Mouse (Mus musculus): Measurements from ENCODE around the gene Robo3. TPM values are rescaled to one million over a fixed set of nuclear protein-coding genes. Genes with fewer than 3 reads are reported as not detected.

Gene Robo3
- total RNA-seq, 2 experiments from 2014 or later: not detected

DNA sequence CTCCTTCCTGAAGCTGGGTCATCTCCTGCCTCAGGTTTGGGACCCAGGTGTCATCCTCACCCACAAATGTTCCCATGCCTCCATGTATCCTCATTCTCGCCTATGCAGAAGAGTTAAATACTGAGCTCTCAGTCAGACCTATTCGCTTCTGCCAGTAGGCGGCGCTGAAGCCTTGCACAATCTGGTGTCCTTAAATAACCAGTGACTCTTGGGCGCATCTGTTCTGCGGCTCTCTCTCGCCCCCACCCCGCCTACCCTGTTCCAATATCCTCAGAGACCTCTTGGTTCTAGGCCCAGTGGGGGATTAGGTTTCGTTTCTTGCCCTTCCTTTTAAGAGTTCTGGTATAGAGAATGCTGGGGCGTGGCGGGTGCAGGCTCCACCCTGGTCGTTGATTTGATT is 2.5 kb downstream of the Robo3 start:
- peak; percentile 79 to 93 for DNase-seq

DNA sequence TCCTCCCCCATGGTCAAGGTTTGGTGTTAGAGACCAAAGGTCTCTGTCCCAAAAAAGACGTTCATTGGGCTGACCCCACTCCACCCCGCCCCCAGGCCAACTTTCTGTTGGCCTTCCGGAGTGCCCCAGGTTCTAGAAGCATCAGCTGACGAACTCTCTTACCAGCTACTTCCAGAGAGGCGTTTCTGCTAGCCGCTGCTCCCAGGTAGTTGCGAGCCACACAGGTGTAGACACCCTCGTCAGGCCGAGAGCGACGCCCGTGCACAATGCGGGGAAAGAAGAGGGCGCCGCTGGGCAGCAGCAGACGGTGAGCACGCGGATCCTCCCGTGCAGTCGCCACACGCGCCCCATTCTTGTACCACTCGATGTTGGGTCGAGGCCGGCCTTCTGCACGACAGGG is 3.7 kb downstream of the Robo3 start:
- no peak for DNase-seq

DNA sequence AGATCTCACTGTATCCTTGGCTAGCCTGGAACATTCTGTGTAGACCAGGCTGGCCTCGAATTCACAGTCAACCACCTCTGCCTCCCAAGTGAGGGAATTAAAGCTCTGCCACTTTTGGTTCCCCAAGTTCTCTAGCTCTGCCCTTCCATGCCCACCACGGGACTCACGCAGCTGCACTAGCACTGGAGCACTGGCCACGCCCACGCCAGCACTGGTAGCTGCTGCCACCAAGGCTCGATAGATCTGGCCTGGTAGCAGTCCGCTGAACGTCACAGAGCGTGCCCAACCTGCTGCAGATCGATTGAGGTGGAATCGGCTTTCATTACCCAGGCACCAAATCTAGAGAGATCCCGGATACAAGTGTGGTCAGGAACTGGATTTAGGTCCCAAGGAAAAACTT is 11.8 kb downstream of the Robo3 start:
- peak in 1 of 2 experiments; percentile 27 for DNase-seq

DNA sequence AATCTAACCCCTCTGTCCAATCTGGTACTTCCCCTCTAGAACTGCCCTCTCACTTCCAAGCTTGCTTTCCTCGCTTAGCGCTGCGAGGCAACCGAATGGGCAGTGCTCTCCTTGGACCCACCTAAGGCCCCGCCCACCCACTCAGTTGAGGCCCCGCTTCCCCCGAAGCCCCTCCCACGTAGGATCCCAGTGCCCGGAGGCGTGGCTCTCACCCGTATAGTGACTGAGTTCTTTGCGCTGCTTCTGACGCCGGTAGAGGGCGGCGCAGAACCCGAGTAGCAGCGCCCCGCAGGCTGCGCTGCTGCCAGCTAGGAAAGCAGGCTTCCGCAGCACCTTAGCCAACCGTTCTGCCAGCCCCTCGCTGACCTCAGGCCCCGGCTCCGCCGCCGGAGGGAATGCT is 12.4 kb downstream of the Robo3 start:
- DNase-seq: peak; percentile 85 to 92

DNA sequence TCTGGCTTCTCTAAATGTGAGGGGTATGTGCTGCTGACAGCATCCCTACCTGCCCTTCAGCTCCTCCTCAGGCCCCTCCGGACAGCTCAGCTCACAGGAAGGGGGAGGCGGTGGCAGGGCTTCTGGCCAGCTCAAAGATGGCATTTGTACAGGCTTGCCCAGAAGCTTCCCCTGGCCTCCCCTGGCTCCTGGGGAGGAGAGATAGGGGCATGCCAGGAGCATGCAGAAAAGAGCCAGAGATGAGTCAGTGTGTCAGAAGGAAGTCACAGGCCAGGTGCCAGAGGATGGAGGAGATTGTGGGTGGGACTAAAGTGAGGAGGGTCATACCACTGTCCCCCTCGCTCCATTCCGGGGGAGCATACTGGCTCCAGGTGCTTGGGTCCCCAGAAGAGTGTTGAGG is 14.3 kb downstream of the Robo3 start:
- DNase-seq: no peak

DNA sequence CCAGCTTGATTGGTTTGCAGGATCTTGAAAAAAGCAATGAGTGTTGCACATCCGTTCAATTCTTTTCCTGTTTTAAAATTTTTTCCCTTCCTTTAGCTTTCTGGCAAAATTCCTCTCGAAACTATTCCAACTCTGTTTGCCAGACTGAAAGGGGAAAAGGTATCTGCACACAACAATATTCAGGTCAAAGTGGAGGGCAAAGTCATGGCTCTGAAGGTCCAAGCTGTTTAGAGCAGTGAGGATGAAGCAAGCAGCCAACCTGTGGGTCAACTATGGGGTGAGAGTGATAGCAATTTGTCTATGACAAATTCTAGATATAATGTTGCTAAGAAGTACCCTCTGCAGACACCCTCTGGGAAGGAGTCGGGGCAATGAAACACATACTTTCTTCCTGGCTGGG is 18.4 kb downstream of the Robo3 start:
- peak in 1 of 2 experiments; percentile 23 for DNase-seq

DNA sequence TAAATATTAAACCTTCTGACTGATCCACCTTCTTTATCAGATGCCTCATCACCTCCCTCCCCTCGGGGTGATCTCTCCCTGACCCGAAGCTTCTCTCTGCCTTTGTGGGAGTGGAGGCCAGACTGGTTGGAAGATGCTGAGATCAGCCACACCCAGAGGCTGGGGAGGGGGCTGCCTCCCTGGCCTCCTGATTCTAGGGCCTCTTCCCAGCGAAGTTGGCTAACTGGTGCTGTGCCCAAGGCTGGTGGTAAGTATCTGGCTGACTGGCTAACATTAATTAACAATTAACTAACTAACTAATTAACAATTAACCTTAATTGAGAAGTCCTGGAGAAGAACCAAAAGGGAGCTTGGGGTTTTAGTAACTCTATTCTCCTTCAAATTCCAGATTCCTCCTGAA is 20.1 kb downstream of the Robo3 start:
- no peak for DNase-seq

DNA sequence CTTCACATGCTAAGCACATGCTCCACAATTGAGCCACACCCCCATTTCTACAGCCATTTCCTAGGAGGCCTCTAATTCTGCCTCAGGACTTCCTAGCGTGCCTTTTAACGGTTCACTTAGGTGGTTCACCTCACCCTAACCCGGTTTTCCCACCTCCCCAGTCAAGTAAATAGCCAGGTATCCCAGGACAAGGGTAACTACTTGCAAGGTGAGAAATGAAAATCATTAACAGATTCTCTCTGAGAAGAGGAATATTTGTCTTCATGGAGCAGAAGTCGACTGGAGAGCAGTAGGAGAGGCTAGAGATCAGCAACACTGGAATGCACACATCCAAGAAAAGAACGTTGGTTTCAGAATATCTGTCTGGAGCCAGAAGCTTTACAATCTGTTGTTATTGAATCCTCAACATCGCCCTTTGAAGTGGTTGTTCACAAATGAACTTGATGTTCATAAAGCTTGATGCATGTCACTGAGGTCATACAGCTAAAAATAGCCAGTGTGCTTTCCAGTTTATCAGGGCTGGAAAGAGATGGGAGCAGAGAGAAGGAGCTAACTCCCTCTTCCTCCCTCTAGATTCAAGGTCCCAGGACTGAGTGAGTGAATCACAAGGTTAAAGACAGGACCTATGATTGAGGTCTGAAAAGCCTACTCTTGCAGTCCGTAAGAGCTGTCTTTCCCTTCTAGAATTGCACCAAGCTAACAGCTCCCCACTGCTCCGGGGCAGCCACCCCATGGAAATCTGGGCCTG is 23.2 kb downstream of the Robo3 start:
- DNase-seq: peak in 1 of 2 experiments; percentile 56

DNA sequence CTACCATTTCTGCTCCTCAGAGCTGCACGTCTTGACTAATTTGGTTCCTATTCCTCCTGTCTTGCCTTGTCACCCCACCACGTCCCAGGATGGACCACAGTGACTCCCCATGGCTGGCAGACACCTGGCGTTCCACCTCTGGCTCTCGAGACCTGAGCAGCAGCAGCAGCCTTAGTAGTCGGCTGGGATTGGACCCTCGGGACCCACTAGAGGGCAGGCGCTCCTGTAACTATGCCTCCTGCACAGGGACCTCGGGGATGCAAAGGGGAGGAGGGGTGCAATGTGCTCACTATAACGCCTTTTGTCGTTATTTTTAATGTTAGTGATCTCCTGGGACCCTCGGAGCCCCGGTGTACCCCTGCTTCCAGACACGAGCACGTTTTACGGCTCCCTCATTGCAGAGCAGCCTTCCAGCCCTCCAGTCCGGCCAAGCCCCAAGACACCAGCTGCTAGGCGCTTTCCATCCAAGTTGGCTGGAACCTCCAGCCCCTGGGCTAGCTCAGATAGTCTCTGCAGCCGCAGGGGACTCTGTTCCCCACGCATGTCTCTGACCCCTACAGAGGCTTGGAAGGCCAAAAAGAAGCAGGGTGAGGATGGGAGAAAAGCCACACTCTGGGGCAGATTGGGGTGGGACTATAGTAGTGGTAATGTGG is 25.1 kb downstream of the Robo3 start:
- peak; percentile 41 to 44 for DNase-seq

DNA sequence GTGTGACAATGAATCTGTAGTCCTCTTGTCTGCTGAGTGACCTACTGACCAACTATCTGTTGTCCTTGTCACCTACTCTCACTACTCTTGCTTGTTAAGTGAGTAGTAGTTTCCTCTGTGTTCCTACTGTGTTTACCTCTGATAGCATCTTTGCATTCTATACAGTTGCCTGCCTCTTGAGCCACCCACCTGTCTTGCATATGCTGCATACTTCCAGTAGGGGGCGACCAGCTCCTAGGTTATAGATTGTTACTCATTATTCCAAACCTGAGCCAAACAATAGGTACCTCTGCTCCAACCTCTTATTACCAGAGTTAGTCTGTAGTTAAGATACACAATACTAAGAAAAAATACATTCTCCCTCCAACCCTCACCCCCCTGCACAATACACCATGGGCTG is 26.7 kb downstream of the Robo3 start:
- DNase-seq: no peak

DNA sequence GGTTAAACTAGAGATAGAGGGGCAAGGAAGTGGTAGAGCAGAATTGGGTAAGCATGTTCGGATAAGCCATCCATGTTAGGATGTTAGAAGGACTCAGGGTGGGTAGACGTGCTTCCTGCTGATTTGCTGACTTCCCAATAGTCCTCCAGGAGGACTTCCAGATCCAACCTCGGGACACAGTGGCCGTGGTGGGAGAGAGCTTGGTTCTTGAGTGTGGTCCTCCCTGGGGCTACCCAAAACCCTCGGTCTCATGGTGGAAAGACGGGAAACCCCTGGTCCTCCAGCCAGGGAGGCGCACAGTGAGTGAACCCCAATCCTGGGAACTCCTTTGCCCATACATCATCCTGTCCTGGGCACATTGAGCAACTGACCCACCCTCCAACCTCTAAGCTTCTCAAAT is 30.0 kb downstream of the Robo3 start:
- DNase-seq: no peak

DNA sequence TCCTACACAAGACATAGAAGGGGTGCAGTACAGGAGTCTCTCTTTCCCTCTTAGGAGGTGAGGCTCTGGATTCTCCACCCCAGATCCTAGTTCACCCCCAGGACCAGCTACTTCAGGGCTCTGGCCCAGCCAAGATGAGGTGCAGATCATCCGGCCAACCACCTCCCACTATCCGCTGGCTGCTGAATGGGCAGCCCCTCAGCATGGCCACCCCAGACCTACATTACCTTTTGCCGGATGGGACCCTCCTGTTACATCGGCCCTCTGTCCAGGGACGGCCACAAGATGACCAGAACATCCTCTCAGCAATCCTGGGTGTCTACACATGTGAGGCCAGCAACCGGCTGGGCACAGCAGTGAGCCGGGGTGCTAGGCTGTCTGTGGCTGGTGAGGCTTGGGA is 30.5 kb downstream of the Robo3 start:
- DNase-seq: no peak

DNA sequence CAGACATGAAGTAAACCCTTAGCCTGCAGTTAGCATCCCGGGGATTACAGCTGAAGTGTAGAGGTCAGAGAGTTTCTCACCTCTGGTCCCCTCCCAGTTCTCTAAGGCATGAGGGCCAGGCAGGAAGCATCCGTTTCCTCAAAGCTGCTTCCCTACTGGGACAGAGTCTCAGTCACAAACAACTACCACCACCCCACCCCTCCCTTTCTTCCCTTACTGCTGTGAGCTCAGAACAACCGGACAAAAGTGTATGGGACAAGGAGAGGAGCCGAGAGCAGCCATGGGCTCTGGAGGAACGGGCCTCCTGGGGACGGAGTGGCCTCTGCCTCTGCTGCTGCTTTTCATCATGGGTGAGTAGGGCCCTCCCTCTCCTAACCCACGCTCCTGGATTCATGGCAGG is 31.2 kb downstream of the Robo3 start, which contains the start of gene Robo4:
Robo4 (plus strand) TSS at position 96 of the 400 bp plus-strand sequence.
- peak; percentile 43 to 82 for DNase-seq

DNA sequence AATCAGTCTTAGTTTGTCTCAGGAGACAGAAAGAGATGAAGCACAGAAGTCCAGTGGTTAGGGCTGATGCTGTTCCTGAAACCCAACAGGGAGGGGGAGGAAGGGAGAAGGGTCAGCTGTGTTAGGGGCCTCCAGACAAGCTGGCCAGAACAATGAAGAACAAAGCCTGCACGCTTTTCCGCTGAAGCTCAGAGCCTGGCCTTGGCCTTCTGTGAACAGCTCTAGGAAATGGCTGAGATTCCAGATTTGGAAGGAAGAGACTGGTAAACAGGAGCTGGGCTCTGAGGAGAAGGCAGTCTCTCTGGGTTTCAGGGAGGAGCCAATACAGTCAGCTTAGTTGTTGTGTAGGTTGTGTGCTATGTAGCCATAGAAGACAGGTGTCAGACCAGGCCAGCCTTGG is 32.5 kb downstream of the Robo3 start:
- peak; percentile 33 to 79 for DNase-seq

DNA sequence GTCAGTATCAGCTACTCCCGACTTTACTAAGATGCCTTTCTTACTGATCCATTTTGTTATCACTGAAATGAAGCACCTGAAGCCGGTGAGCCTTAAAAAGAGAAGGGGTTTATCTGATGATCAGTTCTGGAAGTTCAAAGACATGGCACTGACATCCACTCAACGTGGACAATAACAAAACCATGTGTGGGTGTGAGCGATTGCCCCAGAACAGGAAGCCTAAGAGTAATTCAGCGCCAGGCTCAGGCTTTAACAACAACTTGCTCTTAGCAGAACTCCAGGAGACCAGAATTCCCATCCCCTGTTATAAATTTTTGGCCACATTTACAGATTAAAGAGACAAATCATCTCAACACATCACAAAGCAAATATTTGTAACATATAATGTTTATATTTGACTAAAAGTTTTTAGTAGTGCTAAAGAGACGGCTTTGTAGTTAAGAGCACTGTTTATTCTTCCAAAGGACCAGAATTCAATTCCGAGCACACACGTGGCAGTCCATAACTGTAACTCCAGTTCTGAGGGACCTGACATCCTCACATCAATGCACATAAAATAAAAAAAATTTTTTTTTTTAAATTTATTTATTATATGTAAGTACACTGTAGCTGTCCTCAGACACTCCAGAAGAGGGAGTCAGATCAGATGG is 39.4 kb downstream of the Robo3 start:
- no peak for DNase-seq

DNA sequence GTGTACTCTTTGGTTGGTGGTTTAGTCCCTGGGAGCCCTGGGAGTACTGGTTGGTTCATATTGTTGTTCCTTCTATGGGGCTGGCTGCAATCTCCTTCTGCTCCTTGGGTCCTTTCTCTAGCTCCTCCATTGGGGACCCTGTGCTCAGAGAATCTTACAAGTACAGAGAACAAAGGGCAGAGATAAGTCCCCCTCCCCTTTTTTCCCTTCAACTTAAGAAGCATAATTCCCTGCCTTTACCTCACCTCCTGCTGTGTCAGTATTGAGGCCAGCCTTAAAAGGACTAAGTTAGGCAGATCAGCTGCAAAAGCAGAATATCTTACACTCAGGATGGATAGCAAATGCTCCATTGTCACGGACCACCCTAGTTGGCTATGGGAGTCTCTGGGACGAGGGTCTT is 41.0 kb downstream of the Robo3 start:
- no peak for DNase-seq

DNA sequence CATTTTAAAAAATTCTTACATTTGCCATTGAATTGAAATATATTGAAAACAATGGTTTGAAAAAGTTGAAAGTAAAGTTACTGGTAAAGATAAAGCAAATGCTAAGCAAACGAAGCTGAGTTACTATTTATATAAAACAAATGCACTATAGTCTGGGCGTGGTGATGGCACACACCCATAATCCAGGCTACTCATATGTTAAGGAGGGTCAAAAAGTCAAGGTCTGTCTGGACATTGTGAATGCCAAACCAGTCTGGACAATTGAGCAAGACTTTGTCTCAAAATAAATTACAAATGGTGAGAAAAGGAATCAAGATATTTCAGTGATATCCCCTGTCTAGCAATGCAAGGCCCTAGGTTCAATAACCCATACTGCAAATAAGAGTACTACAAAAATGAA is 42.2 kb downstream of the Robo3 start:
- DNase-seq: no peak

DNA sequence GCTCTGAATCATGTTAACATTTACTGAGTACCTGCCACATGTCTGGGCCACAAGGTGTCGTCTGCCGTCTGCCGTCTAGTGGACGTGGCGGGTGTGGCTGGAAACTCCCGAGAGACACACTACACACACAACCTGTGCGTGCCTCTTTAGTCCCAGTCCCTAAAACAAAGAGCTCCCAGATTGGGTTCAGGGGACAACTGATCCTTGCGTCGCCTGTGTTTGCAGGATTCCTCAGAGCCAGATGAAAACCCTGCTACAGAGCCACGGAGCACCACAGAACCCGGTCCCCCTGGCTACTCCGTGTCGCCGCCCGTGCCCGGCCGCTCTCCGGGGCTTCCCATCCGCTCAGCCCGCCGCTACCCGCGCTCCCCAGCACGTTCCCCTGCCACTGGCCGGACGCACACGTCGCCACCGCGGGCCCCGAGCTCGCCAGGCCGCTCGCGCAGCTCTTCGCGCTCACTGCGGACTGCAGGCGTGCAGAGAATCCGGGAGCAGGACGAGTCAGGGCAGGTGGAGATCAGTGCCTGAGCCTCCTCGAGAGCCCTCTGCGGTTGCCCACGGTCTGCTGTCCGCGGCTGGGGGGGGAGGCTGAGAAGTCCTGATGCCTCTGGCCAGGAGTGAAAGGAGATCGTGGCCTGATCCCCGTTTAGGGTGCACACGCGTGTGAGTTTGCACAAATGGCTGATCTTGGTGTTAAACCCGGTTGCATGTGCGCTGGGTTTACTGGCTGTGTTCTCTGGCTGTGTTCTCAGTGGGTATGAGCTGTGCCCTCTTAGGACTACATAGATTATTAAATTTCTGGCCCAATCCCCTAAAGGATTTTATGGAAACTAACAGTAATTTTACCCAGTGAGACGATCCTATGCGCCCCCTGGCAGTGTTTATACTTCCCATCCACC is 48.5 kb downstream of the Robo3 start:
- DNase-seq: peak; percentile 25 to 35

DNA sequence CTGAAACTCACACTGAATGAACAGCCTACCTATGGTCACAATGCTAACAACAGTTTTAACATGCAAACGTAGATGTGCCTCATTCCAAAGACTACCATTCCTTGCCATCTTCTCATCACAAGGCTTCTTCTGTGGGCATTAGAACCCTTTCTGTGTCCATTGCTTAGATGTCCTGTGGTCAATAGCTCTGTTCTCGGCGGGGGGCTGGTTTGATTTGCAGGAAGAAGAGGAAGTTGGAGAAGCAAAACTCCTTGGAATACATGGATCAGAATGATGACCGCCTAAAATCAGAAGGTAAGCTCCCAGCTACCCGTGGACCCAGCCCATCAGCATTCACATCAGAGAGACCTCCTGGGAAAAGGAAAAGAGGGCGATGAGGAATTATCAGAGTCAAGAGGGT is 49.9 kb downstream of the Robo3 start:
- no peak for DNase-seq

DNA sequence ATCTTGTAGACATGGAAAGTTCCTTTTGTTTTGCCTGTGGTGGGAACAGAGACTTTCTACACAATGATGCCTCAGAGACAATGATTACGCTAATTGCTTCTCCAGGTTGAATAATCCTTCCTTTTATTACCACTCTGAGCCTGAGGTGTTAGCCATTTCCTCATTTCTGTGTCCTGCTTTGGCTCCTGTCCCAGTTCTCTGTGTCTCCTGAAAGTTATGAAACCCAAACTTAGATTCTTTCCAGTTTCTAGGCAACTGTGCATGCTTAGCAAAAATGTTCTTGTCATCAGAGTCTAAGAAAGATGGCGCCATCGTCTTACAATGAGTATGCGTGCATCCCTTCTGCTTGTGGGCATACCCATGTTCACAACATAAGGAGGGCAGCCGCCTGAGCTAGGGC is 57.3 kb downstream of the Robo3 start:
- peak; percentile 17 to 58 for DNase-seq

DNA sequence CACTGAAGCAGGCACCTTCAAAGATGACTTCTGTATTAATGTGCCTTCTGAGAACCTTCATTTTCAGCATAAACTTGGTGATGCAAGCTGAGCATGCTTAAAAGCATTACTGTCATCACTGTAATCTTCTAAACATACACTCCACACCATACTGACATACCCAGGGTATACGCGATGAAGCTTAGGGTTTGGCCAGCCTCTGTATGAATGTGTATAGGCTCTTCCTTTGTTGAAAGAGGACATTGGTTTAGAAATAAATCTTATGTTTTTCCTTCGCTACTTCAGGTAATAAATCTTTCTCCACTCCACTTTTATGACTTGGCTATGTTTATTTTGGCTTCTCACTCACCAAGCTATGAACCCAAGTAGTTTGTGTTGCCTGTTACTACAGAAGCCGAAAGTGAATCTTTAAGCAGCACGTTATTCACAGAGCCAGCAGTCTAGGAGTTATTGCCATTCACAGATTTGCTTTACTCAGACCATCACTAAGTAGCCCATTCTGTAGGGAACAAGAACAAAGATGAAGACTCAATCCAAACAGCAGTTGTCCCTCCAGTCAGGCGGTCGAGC is 61.7 kb downstream of the Robo3 start:
- DNase-seq: no peak

DNA sequence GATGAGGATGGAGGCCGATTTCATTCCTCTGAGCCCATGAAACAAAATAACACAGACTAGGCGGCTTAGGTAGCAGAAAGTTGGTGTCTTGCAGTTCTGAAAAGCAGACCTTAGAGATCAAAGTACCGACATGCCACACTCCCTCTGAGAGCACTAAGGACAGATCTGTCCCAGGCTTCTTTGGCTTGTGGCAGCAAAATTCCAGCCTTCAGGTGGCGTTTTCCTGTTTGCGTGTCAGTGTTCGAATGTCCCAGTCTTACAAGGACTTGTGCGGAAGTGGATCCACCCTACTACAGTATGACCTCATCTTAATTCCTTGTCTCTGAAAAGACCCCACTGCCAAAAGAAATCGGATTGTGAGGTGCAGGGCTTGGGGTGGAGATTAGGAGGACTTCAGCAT is 64.2 kb downstream of the Robo3 start:
- peak; percentile 51 to 79 for DNase-seq

Measured in heart, adult 18-20 months (tissue).